Mouse (Mus musculus) spleen, postnatal 0 days (tissue): ENCODE data around the gene Pla2g1b. TPM values are rescaled to one million over a fixed set of nuclear protein-coding genes. Genes with fewer than 3 reads are reported as not detected.

Experiments used
- polyA plus RNA-seq: library from polyadenylated mRNA; unstranded; fragments of >200 nt; fragmentation: Nextera tagmentation; extraction: Ambion mirVana; gene quantifications from 2 replicates; pipeline ENCODE4 v1.2.1, GENCODE M21; 2015

Pla2g1b gene
- 0.59 and 0.67 TPM in 2 replicates for polyA plus RNA-seq

GRCm38 (mm10) chr5:115465642-115466420 is at the start of gene Pla2g1b:
Gene Pla2g1b (plus strand): TSS chr5:115466262.

DNA sequence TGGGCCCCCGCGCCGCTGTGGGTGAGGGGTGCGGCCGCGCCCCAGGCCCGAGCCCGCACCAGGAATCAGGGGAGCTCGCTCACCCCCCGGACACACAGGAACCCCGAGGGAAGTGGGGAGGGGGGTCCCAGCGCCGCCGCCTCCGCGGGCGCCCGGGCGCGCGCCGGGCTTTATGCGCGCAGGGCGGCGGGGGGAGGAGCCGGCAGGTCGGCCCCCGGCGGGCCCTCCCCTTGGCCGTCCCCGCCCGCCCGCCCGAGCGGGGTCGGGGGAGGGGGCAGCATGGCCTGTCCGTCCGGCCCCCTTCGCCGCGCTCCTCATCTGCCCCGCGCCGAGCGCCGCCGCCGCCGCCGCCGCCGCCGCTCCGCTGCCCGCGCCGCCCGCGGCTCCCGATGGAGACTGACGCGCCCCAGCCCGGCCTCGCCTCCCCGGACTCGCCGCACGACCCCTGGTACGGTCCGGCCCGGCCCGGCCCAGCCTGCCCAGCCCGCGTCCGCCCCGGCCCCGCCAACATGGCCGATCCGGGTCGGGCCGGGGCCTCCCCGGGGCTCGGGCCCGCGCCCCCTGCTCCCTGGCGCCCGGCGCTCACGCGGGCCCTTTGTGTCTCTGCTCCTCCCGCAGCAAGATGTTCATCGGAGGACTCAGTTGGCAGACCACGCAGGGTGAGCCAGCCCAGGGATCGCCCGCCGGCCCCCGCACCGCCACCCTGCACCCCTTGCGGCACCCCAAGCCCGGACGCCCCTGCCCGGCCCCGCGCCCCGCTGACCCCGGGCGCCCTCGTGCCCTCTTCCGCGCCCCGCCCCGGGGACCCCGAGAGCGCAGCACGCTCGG is 36.5 kb upstream of the Pla2g1b start, which contains the start of gene Msi1:
Gene Msi1, plus strand, starts transcription at position 241 of the 828 bp plus-strand sequence.

DNA sequence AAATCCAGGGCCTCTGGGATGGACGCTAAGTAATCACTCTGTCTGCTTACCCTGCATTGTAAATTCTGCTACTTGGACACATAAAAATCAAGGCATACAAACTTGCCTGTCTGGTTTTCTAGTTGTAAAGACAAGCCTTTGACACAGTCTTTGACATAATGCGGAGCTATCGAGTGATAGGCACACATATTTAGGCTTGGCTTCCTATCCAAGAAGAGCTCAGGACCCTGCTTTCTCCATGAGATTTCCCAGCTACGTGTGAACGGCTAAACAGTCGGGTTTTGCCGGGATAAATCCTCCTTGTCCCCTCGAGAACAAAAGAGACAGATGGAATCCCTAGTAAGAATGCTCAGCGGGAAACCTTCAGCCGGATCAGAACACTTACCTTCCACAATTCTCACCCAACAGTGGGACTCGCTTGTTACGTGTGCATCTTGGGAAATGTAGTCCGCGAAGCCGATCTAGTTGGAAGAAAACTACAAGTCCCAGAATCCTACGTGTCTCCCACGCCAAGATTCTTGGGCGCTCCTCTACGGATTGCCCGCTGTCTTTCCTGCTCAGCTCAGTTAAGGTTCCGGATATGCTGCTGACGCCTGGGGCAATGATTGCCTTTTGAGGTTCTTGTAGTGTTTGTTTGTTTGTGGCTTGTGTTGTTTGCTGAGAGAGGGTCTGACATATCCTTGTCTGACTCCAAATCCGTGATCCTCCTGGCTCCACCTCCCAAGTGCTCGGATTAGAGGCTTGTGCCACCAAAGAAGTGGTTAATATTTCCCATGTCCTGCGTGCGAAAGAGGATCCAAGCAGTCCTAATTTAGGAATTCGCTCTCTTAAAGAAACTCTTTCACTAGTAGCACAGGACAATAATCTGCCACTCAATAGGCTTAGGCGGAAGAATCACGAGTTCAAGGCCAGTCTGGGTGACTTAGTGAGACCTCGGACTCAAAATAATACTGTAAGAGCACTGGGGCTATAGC is 18.2 kb downstream of the Pla2g1b start, which contains the start of gene Sirt4:
Gene Sirt4, minus strand, starts transcription at position 779 of the 974 bp plus-strand sequence.

GRCm38 (mm10) chr5:115506454-115507201 is 40.6 kb downstream of the Pla2g1b start, which contains the start of gene Pxn:
Gene Pxn (plus strand): TSS chr5:115506676.

Other genes with a start within 250 kb of the Pla2g1b start
- gene Pop5, start 230.4 kb upstream of the Pla2g1b start, polyA plus RNA-seq: 83.2 and 92.6 TPM in 2 replicates
- gene Rnf10, start 193.4 kb upstream of the Pla2g1b start, polyA plus RNA-seq: 123 and 127 TPM in 2 replicates
- gene Coq5, start 186.6 kb upstream of the Pla2g1b start, polyA plus RNA-seq: 24.4 and 26.7 TPM in 2 replicates
- 759 and 787 TPM in 2 replicates for gene Dynll1, start 165.3 kb upstream of the Pla2g1b start, polyA plus RNA-seq
- gene Srsf9, start 139.1 kb upstream of the Pla2g1b start, polyA plus RNA-seq: 170 and 171 TPM in 2 replicates
- 12.9 and 13.4 TPM in 2 replicates for gene Gatc, start 125.1 kb upstream of the Pla2g1b start, polyA plus RNA-seq
- gene Triap1, start 125.0 kb upstream of the Pla2g1b start, polyA plus RNA-seq: 41.3 and 43.6 TPM in 2 replicates
- 789 and 831 TPM in 2 replicates for gene Cox6a1, start 117.3 kb upstream of the Pla2g1b start, polyA plus RNA-seq
- gene Msi1, start 36.7 kb upstream of the Pla2g1b start, polyA plus RNA-seq: 0.71 and 1.1 TPM in 2 replicates
- gene Sirt4, start 18.5 kb downstream of the Pla2g1b start, polyA plus RNA-seq: 8.4 and 9.7 TPM in 2 replicates
- gene Pxn, start 40.4 kb downstream of the Pla2g1b start, polyA plus RNA-seq: 18.6 and 26.8 TPM in 2 replicates
- gene Rplp0, start 93.2 kb downstream of the Pla2g1b start, polyA plus RNA-seq: 1,668 and 1,736 TPM in 2 replicates
- gene Gcn1l1, start 99.0 kb downstream of the Pla2g1b start, polyA plus RNA-seq: 15.1 and 16.5 TPM in 2 replicates
- gene Rab35, start 165.6 kb downstream of the Pla2g1b start, polyA plus RNA-seq: 16.4 and 17.0 TPM in 2 replicates